Mouse (Mus musculus) liver, adult 2 months (tissue): Measurements from ENCODE around the gene Abcc10.

Source experiments
- CTCF ChIP-seq: fragments of 200-500 bp; IDR thresholded peaks from 2 replicates; pipeline ENCODE4 v1.5.1; 2011; ENCODE audit warnings: low read depth, low read length, control low read depth
- POLR2A ChIP-seq: fragments of 200-500 bp; IDR thresholded peaks from 2 replicates; pipeline ENCODE4 v1.6.1; 2011; ENCODE audit warnings: low read length, control low read depth; ENCODE audit not compliant: insufficient read depth; ENCODE audit errors: extremely low read depth

DNA sequence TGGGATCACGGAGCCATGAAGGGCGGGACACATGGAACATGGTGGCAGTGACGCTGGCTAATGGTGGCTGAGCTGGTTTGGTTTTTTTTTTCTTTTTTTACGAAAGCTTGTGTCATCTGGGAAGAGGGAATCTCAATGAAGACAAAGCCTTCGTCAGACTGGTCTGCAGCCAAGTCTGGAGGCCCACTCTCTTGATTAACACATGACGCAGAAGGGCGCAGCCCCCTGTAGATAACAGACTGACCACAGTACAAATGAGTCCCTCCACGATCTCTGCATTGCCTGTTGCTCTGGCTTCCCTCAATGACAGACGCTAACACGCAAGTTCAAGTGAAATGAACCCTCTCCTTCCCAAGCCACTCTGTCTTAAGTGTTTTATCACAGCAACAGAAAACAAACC is 52.6 kb downstream of the Abcc10 start:
- TF ChIP-seq CTCF (no peak), POLR2A (no peak)
